Mouse (Mus musculus): ENCODE results near the gene Megf11. TPM values are rescaled to one million over a fixed set of nuclear protein-coding genes. Genes with fewer than 3 reads are reported as not detected.

Megf11 gene
- polyA plus RNA-seq, 1 experiment, result 0.94 TPM

- no peaks in the 10 kb centered on the region for H3K36me3 ChIP-seq (ENCODE audit: control insufficient read depth, insufficient read depth, low read length, poor library complexity, severe bottlenecking)
- no peaks in the 10 kb centered on the region for H3K4me1 ChIP-seq (ENCODE audit: control insufficient read depth, insufficient read depth, low read length)
- H3K4me3 ChIP-seq (ENCODE audit: low read depth, low read length), result no peak overlapping the region
- no peak for TF ChIP-seq EP300 (IDR thresholded peaks at IDR 0.05; ENCODE audit: insufficient read depth, low read depth, low read length)
- TF ChIP-seq CTCF (IDR thresholded peaks at IDR 0.05; ENCODE audit: low read depth, low read length), result no peak
- no peak for TF ChIP-seq POLR2A (IDR thresholded peaks at IDR 0.05; ENCODE audit: insufficient read depth, low read length)
- H3K27me3 ChIP-seq (ENCODE audit: control insufficient read depth, insufficient read depth, low read length, poor library complexity, severe bottlenecking), result no peaks in the 10 kb centered on the region
- no peak overlapping the region for H3K9ac ChIP-seq (ENCODE audit: low read depth, poor library complexity, severe bottlenecking)
- no peaks in the 10 kb centered on the region for H3K9me3 ChIP-seq (replicated peaks; ENCODE audit: control insufficient read depth, insufficient read depth, low read length, poor library complexity, severe bottlenecking)
- H3K27ac ChIP-seq (ENCODE audit: insufficient read depth, low read length), result no peak overlapping the region
Measured at GRCm38 (mm10) chr9:64482126-64482525, 96.7 kb downstream of the Megf11 start.

DNA sequence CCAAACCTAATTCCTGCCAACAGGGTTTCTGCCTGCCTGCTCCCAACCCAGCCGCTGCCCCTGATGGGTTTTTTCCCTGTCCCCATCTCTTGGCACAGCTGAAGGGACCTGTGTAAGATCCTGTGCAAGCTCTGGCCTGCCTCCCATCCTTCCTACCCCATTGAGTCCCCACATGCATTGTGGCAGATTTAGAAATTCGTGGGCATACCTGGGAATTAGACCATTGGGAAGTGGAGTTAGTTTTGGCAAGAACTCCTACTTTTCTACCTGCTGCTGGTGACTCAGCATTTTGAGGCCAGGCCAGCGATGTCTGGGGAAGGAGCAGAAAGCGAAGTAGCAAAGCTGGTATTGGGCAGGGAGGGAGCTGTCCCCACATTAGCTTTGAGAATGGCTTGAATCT, 102.0 kb downstream of the Megf11 start:
- TF ChIP-seq EP300 (IDR thresholded peaks at IDR 0.05; ENCODE audit: insufficient read depth, low read depth, low read length) (no peak), CTCF (IDR thresholded peaks at IDR 0.05; ENCODE audit: low read depth, low read length) (no peak), POLR2A (IDR thresholded peaks at IDR 0.05; ENCODE audit: insufficient read depth, low read length) (no peak)
- H3K4me1 ChIP-seq (ENCODE audit: control insufficient read depth, insufficient read depth, low read length), result peaks cover 2% of the 10 kb centered on the region
- no peaks in the 10 kb centered on the region for H3K27me3 ChIP-seq (ENCODE audit: control insufficient read depth, insufficient read depth, low read length, poor library complexity, severe bottlenecking)
- no peak overlapping the region for H3K4me3 ChIP-seq (ENCODE audit: low read depth, low read length)
- H3K36me3 ChIP-seq (ENCODE audit: control insufficient read depth, insufficient read depth, low read length, poor library complexity, severe bottlenecking), result no peaks in the 10 kb centered on the region
- H3K9ac ChIP-seq (ENCODE audit: low read depth, poor library complexity, severe bottlenecking), result no peak overlapping the region
- no peak overlapping the region for H3K27ac ChIP-seq (ENCODE audit: insufficient read depth, low read length)
- no peaks in the 10 kb centered on the region for H3K9me3 ChIP-seq (replicated peaks; ENCODE audit: control insufficient read depth, insufficient read depth, low read length, poor library complexity, severe bottlenecking)

- TF ChIP-seq EP300 (IDR thresholded peaks at IDR 0.05; ENCODE audit: insufficient read depth, low read depth, low read length), result no peak
- no peak for TF ChIP-seq CTCF (IDR thresholded peaks at IDR 0.05; ENCODE audit: low read depth, low read length)
- no peak for TF ChIP-seq POLR2A (IDR thresholded peaks at IDR 0.05; ENCODE audit: insufficient read depth, low read length)
- no peaks in the 10 kb centered on the region for H3K36me3 ChIP-seq (ENCODE audit: control insufficient read depth, insufficient read depth, low read length, poor library complexity, severe bottlenecking)
- no peak overlapping the region for H3K4me3 ChIP-seq (ENCODE audit: low read depth, low read length)
- H3K9ac ChIP-seq (ENCODE audit: low read depth, poor library complexity, severe bottlenecking), result no peak overlapping the region
- H3K27ac ChIP-seq (ENCODE audit: insufficient read depth, low read length), result no peak overlapping the region
- no peaks in the 10 kb centered on the region for H3K27me3 ChIP-seq (ENCODE audit: control insufficient read depth, insufficient read depth, low read length, poor library complexity, severe bottlenecking)
- no peaks in the 10 kb centered on the region for H3K9me3 ChIP-seq (replicated peaks; ENCODE audit: control insufficient read depth, insufficient read depth, low read length, poor library complexity, severe bottlenecking)
- no peaks in the 10 kb centered on the region for H3K4me1 ChIP-seq (ENCODE audit: control insufficient read depth, insufficient read depth, low read length)
Measured at GRCm38 (mm10) chr9:64494647-64495046, 109.2 kb downstream of the Megf11 start.

- H3K9ac ChIP-seq (ENCODE audit: low read depth, poor library complexity, severe bottlenecking), result no peak overlapping the region
- no peaks in the 10 kb centered on the region for H3K36me3 ChIP-seq (ENCODE audit: control insufficient read depth, insufficient read depth, low read length, poor library complexity, severe bottlenecking)
- H3K4me3 ChIP-seq (ENCODE audit: low read depth, low read length), result no peak overlapping the region
- H3K4me1 ChIP-seq (ENCODE audit: control insufficient read depth, insufficient read depth, low read length), result no peaks in the 10 kb centered on the region
- no peaks in the 10 kb centered on the region for H3K9me3 ChIP-seq (replicated peaks; ENCODE audit: control insufficient read depth, insufficient read depth, low read length, poor library complexity, severe bottlenecking)
- TF ChIP-seq EP300 (IDR thresholded peaks at IDR 0.05; ENCODE audit: insufficient read depth, low read depth, low read length) (no peak), CTCF (IDR thresholded peaks at IDR 0.05; ENCODE audit: low read depth, low read length) (no peak), POLR2A (IDR thresholded peaks at IDR 0.05; ENCODE audit: insufficient read depth, low read length) (no peak)
- no peak overlapping the region for H3K27ac ChIP-seq (ENCODE audit: insufficient read depth, low read length)
- no peaks in the 10 kb centered on the region for H3K27me3 ChIP-seq (ENCODE audit: control insufficient read depth, insufficient read depth, low read length, poor library complexity, severe bottlenecking)
Measured at GRCm38 (mm10) chr9:64498929-64499328, 113.5 kb downstream of the Megf11 start.

DNA sequence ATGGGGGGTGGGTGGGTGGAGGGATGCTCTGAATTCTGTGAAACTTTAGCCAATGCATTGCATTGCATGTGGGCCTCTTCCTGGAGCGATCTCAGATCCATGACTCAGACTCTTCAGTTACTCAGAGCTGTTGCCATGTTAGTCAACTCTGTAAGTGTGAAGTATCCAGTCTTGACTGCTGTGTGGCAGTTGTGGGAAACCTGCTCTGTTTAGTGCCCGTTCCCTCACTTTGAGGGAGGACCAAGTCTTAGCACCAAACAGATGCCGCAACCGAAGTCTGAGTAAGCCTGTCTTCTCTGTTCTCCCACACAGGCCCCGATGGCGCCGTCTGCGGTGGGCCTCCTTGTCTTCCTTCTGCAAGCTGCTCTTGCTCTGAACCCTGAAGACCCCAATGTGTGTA, 115.8 kb downstream of the Megf11 start:
- Histone ChIP-seq H3K36me3 (ENCODE audit: control insufficient read depth, insufficient read depth, low read length, poor library complexity, severe bottlenecking) (no peaks in the 10 kb centered on the region), H3K4me1 (ENCODE audit: control insufficient read depth, insufficient read depth, low read length) (no peaks in the 10 kb centered on the region), H3K9me3 (replicated peaks; ENCODE audit: control insufficient read depth, insufficient read depth, low read length, poor library complexity, severe bottlenecking) (no peaks in the 10 kb centered on the region), H3K27me3 (ENCODE audit: control insufficient read depth, insufficient read depth, low read length, poor library complexity, severe bottlenecking) (no peaks in the 10 kb centered on the region), H3K4me3 (ENCODE audit: low read depth, low read length) (no peak overlapping the region), H3K9ac (ENCODE audit: low read depth, poor library complexity, severe bottlenecking) (no peak overlapping the region), H3K27ac (ENCODE audit: insufficient read depth, low read length) (no peak overlapping the region)
- TF ChIP-seq EP300 (IDR thresholded peaks at IDR 0.05; ENCODE audit: insufficient read depth, low read depth, low read length), result no peak
- no peak for TF ChIP-seq CTCF (IDR thresholded peaks at IDR 0.05; ENCODE audit: low read depth, low read length)
- no peak for TF ChIP-seq POLR2A (IDR thresholded peaks at IDR 0.05; ENCODE audit: insufficient read depth, low read length)

- no peak for TF ChIP-seq CTCF (IDR thresholded peaks at IDR 0.05; ENCODE audit: low read depth, low read length)
- no peak for TF ChIP-seq EP300 (IDR thresholded peaks at IDR 0.05; ENCODE audit: insufficient read depth, low read depth, low read length)
- TF ChIP-seq POLR2A (IDR thresholded peaks at IDR 0.05; ENCODE audit: insufficient read depth, low read length), result no peak
- H3K36me3 ChIP-seq (ENCODE audit: control insufficient read depth, insufficient read depth, low read length, poor library complexity, severe bottlenecking), result no peaks in the 10 kb centered on the region
- H3K4me1 ChIP-seq (ENCODE audit: control insufficient read depth, insufficient read depth, low read length), result no peaks in the 10 kb centered on the region
- no peak overlapping the region for H3K27ac ChIP-seq (ENCODE audit: insufficient read depth, low read length)
- H3K4me3 ChIP-seq (ENCODE audit: low read depth, low read length), result no peak overlapping the region
- no peaks in the 10 kb centered on the region for H3K27me3 ChIP-seq (ENCODE audit: control insufficient read depth, insufficient read depth, low read length, poor library complexity, severe bottlenecking)
- no peak overlapping the region for H3K9ac ChIP-seq (ENCODE audit: low read depth, poor library complexity, severe bottlenecking)
- no peaks in the 10 kb centered on the region for H3K9me3 ChIP-seq (replicated peaks; ENCODE audit: control insufficient read depth, insufficient read depth, low read length, poor library complexity, severe bottlenecking)
Measured at GRCm38 (mm10) chr9:64503996-64504395, 118.6 kb downstream of the Megf11 start.
